Mouse (Mus musculus) hindbrain, embryonic 10.5 days (tissue): ENCODE results near the gene Nlrx1. TPM values are rescaled to one million over a fixed set of nuclear protein-coding genes. Genes with fewer than 3 reads are reported as not detected.

Source experiments
- DNase-seq: peaks from one replicate; pipeline ENCODE4 v3.0.0-alpha.2; 2017; ENCODE audit warnings: low spot score
- H3K27ac ChIP-seq: fragments of 300-500 bp; sonication (generic); 2 replicates; pipeline ENCODE4 v1.5.1; 2016; ENCODE audit warnings: mild to moderate bottlenecking, moderate library complexity
- H3K27me3 ChIP-seq: fragments of 300-500 bp; sonication (generic); 2 replicates; pipeline ENCODE4 v1.6.1; 2016; ENCODE audit warnings: mild to moderate bottlenecking; ENCODE audit not compliant: poor library complexity, insufficient read depth, severe bottlenecking
- H3K36me3 ChIP-seq: fragments of 300-500 bp; sonication (generic); 2 replicates; pipeline ENCODE4 v1.6.1; 2016; ENCODE audit warnings: mild to moderate bottlenecking, moderate library complexity
- H3K4me1 ChIP-seq: fragments of 300-500 bp; sonication (generic); replicated peaks from 2 replicates; pipeline ENCODE4 v1.6.1; 2016; ENCODE audit warnings: mild to moderate bottlenecking
- H3K4me3 ChIP-seq: fragments of 300-500 bp; sonication (generic); 2 replicates; pipeline ENCODE4 v1.5.1; 2016; ENCODE audit warnings: mild to moderate bottlenecking, moderate library complexity
- H3K9me3 ChIP-seq: fragments of 300-500 bp; sonication (generic); 2 replicates; pipeline ENCODE4 v1.6.1; 2016; ENCODE audit warnings: mild to moderate bottlenecking, moderate library complexity
- WGBS: fragments of 180-500 bp; shearing (Covaris S2); methylation state at CpG from one replicate; pipeline ENCODE4 v1.1.7; 2016; 5-methylcytosine and 5-hydroxymethylcytosine counted together
- polyA plus RNA-seq: library from polyadenylated mRNA; unstranded; fragments of >200 nt; fragmentation: Nextera tagmentation; extraction: Ambion mirVana; gene quantifications from 2 replicates; pipeline ENCODE4 v1.2.1, GENCODE M21; 2016

Gene Nlrx1
- polyA plus RNA-seq, 1 experiment from 2014 or later = 3.3 TPM

GRCm38 (mm10) chr9:44241418-44241817 is 27.0 kb downstream of the Nlrx1 start:
- H3K27ac ChIP-seq = no peak overlapping the region
- no peak overlapping the region for H3K4me3 ChIP-seq
- H3K36me3 ChIP-seq = no peaks in the 10 kb centered on the region
- H3K9me3 ChIP-seq = no peaks in the 10 kb centered on the region
- no peaks in the 10 kb centered on the region for H3K27me3 ChIP-seq
- DNase-seq = no peak
- peaks cover 20% of the 10 kb centered on the region for H3K4me1 ChIP-seq
- WGBS = 73% methylated on average over 9 of the region's 9 CpGs

- H3K4me3 ChIP-seq = no peak overlapping the region
- WGBS = 43% methylated on average over 5 of the region's 5 CpGs
- H3K9me3 ChIP-seq = no peaks in the 10 kb centered on the region
- no peaks in the 10 kb centered on the region for H3K36me3 ChIP-seq
- no peak overlapping the region for H3K27ac ChIP-seq
- no peaks in the 10 kb centered on the region for H3K27me3 ChIP-seq
- DNase-seq = no peak
- peaks cover 25% of the 10 kb centered on the region for H3K4me1 ChIP-seq
These were observed 27.5 kb downstream of the Nlrx1 start for GRCm38 (mm10) chr9:44240911-44241310.

GRCm38 (mm10) chr9:44240399-44240798 is 28.0 kb downstream of the Nlrx1 start, which contains the start of gene Ccdc153:
Ccdc153 (plus strand) TSS chr9:44240676.
- no peak within 1 kb of the TSS for H3K27ac ChIP-seq
- WGBS = 58% methylated on average over 2 of the region's 2 CpGs
- no peaks in the 10 kb centered on the region for H3K27me3 ChIP-seq
- no peak for DNase-seq
- H3K36me3 ChIP-seq = no peaks in the 10 kb centered on the region
- H3K4me3 ChIP-seq = no peak within 1 kb of the TSS
- H3K4me1 ChIP-seq = peaks cover 26% of the 10 kb centered on the region
- no peaks in the 10 kb centered on the region for H3K9me3 ChIP-seq

GRCm38 (mm10) chr9:44239447-44239846 is 29.0 kb downstream of the Nlrx1 start:
- WGBS = 10% methylated on average over 5 of the region's 5 CpGs
- no peaks in the 10 kb centered on the region for H3K27me3 ChIP-seq

GRCm38 (mm10) chr9:44238501-44239190 is 29.8 kb downstream of the Nlrx1 start:
- Histone ChIP-seq H3K9me3 (no peaks in the 10 kb centered on the region), H3K27me3 (no peaks in the 10 kb centered on the region), H3K27ac (no peak overlapping the region), H3K4me1 (peaks cover 34% of the 10 kb centered on the region), H3K4me3 (no peak overlapping the region), H3K36me3 (no peaks in the 10 kb centered on the region)
- DNase-seq = no peak
- 81% methylated on average over 17 of the region's 17 CpGs for WGBS

More at GRCm38 (mm10) chr9:44239447-44239846, 29.0 kb downstream of the Nlrx1 start:
- H3K4me1 ChIP-seq = peaks cover 30% of the 10 kb centered on the region
- no peak overlapping the region for H3K4me3 ChIP-seq
- no peaks in the 10 kb centered on the region for H3K36me3 ChIP-seq
- peak; percentile 60 for DNase-seq
- no peak overlapping the region for H3K27ac ChIP-seq
- no peaks in the 10 kb centered on the region for H3K9me3 ChIP-seq

- H3K9me3 ChIP-seq = no peaks in the 10 kb centered on the region
- H3K36me3 ChIP-seq = no peaks in the 10 kb centered on the region
- no peak overlapping the region for H3K4me3 ChIP-seq
- 70% methylated on average over 4 of the region's 4 CpGs for WGBS
- peak overlapping the region; percentile 70 for H3K27ac ChIP-seq
- H3K4me1 ChIP-seq = peaks cover 43% of the 10 kb centered on the region
- no peaks in the 10 kb centered on the region for H3K27me3 ChIP-seq
- DNase-seq = no peak
These were observed 31.3 kb downstream of the Nlrx1 start for GRCm38 (mm10) chr9:44237128-44237527.

GRCm38 (mm10) chr9:44236601-44237000 is 31.8 kb downstream of the Nlrx1 start:
- Histone ChIP-seq H3K4me3 (no peak overlapping the region), H3K27me3 (no peaks in the 10 kb centered on the region), H3K9me3 (no peaks in the 10 kb centered on the region), H3K27ac (peak overlapping the region; percentile 70), H3K36me3 (no peaks in the 10 kb centered on the region), H3K4me1 (peaks cover 47% of the 10 kb centered on the region)
- no peak for DNase-seq
- 47% methylated on average over 4 of the region's 4 CpGs for WGBS

- H3K36me3 ChIP-seq = no peaks in the 10 kb centered on the region
- peak overlapping the region; percentile 95 for H3K4me3 ChIP-seq
- peak overlapping the region; percentile 98 for H3K27ac ChIP-seq
- no peaks in the 10 kb centered on the region for H3K9me3 ChIP-seq
- H3K27me3 ChIP-seq = no peaks in the 10 kb centered on the region
- peaks cover 37% of the 10 kb centered on the region for H3K4me1 ChIP-seq
- no peak for DNase-seq
- 26% methylated on average over 19 of the region's 19 CpGs for WGBS
These were observed 33.6 kb downstream of the Nlrx1 start for GRCm38 (mm10) chr9:44234479-44235427.

GRCm38 (mm10) chr9:44233802-44234478 is 34.5 kb downstream of the Nlrx1 start, which contains the start of gene Cbl:
Cbl (minus strand) TSS chr9:44234049.
- Histone ChIP-seq H3K27ac (peak within 1 kb of the TSS; percentile 98), H3K27me3 (no peaks in the 10 kb centered on the region), H3K9me3 (no peaks in the 10 kb centered on the region), H3K4me1 (peaks cover 37% of the 10 kb centered on the region), H3K4me3 (peak within 1 kb of the TSS; percentile 95), H3K36me3 (no peaks in the 10 kb centered on the region)
- under 1% methylated on average over 71 of the region's 76 CpGs for WGBS
- peak; percentile 98 for DNase-seq

GRCm38 (mm10) chr9:44233021-44233801 is 35.2 kb downstream of the Nlrx1 start:
- 1% methylated on average over 40 of the region's 40 CpGs for WGBS
- Histone ChIP-seq H3K27me3 (no peaks in the 10 kb centered on the region), H3K36me3 (peaks cover 1% of the 10 kb centered on the region; the same call in 1 of the 2 replicates), H3K27ac (peak overlapping the region; percentile 98), H3K4me1 (peaks cover 37% of the 10 kb centered on the region), H3K9me3 (no peaks in the 10 kb centered on the region), H3K4me3 (peak overlapping the region; percentile 95)
- DNase-seq = no peak

- Histone ChIP-seq H3K4me1 (peaks cover 31% of the 10 kb centered on the region), H3K4me3 (peak overlapping the region; percentile 95), H3K36me3 (peaks cover 12% of the 10 kb centered on the region; the same call in 1 of the 2 replicates), H3K9me3 (no peaks in the 10 kb centered on the region), H3K27me3 (no peaks in the 10 kb centered on the region), H3K27ac (no peak overlapping the region)
- DNase-seq = no peak
These were observed 36.8 kb downstream of the Nlrx1 start for GRCm38 (mm10) chr9:44231609-44232008.

- DNase-seq = no peak
- peaks cover 31% of the 10 kb centered on the region for H3K36me3 ChIP-seq
- H3K4me3 ChIP-seq = no peak overlapping the region
- no peak overlapping the region for H3K27ac ChIP-seq
- no peaks in the 10 kb centered on the region for H3K9me3 ChIP-seq
- no peaks in the 10 kb centered on the region for H3K27me3 ChIP-seq
- H3K4me1 ChIP-seq = peaks cover 4% of the 10 kb centered on the region; the same call in 1 of the 2 replicates
- WGBS = 79% methylated on average over 6 of the region's 6 CpGs
These were observed 42.4 kb downstream of the Nlrx1 start for GRCm38 (mm10) chr9:44225993-44226392.
